Mouse (Mus musculus) lung, embryonic 15.5 days (tissue): ENCODE data around the gene Prkn. TPM values are rescaled to one million over a fixed set of nuclear protein-coding genes. Genes with fewer than 3 reads are reported as not detected.

ENCODE experiments used
- ATAC-seq: fragments of 200-750 bp; cut with Nextera tagmentation; 2 replicates; pipeline ENCODE4 v1.8.0; 2017; ENCODE audit warnings: moderate number of reproducible peaks, borderline replicate concordance; ENCODE audit not compliant: low FRiP score, low TSS enrichment; ENCODE audit errors: extremely low read depth
- H3K27ac ChIP-seq: fragments of 300-500 bp; sonication (generic); 2 replicates; pipeline ENCODE4 v1.5.1; 2015; ENCODE audit warnings: moderate library complexity, mild to moderate bottlenecking, inconsistent platforms
- H3K27me3 ChIP-seq: fragments of 300-500 bp; sonication (generic); 2 replicates; pipeline ENCODE4 v1.6.1; 2015; ENCODE audit warnings: inconsistent platforms
- H3K36me3 ChIP-seq: fragments of 300-500 bp; sonication (generic); 2 replicates; pipeline ENCODE4 v1.6.1; 2015; ENCODE audit warnings: inconsistent platforms
- H3K4me1 ChIP-seq: fragments of 300-500 bp; sonication (generic); 2 replicates; pipeline ENCODE4 v1.6.1; 2015; ENCODE audit warnings: inconsistent platforms
- H3K4me2 ChIP-seq: fragments of 300-500 bp; sonication (generic); 2 replicates; pipeline ENCODE4 v1.6.1; 2015; ENCODE audit warnings: inconsistent platforms, mild to moderate bottlenecking, moderate library complexity
- H3K4me3 ChIP-seq: fragments of 300-500 bp; sonication (generic); 2 replicates; pipeline ENCODE4 v1.5.1; 2015; ENCODE audit warnings: mild to moderate bottlenecking, inconsistent platforms
- H3K9ac ChIP-seq: fragments of 300-500 bp; sonication (generic); 2 replicates; pipeline ENCODE4 v1.6.1; 2015; ENCODE audit warnings: inconsistent platforms
- H3K9me3 ChIP-seq: fragments of 300-500 bp; sonication (generic); 2 replicates; pipeline ENCODE4 v1.6.1; 2016; ENCODE audit warnings: inconsistent platforms
- WGBS: fragments of 180-500 bp; shearing (Covaris S2); methylation state at CpG from one replicate; pipeline ENCODE4 v1.1.7; 2015; 5-methylcytosine and 5-hydroxymethylcytosine counted together
- polyA plus RNA-seq: library from polyadenylated mRNA; unstranded; fragments of >200 nt; fragmentation: Nextera tagmentation; extraction: Ambion mirVana; gene quantifications from 2 replicates; pipeline ENCODE4 v1.2.1, GENCODE M21; 2015

Gene Prkn
- polyA plus RNA-seq, 1 experiment from 2014 or later = 0.90 TPM

- Histone ChIP-seq H3K9ac (no peak overlapping the region), H3K27me3 (no peaks in the 10 kb centered on the region), H3K4me2 (no peak overlapping the region), H3K27ac (no peak overlapping the region), H3K9me3 (no peaks in the 10 kb centered on the region), H3K4me3 (no peak overlapping the region), H3K36me3 (no peaks in the 10 kb centered on the region), H3K4me1 (no peaks in the 10 kb centered on the region)
- 40% methylated on average over 4 of the region's 4 CpGs for WGBS
- ATAC-seq = no peak
Measured at GRCm38 (mm10) chr17:10887924-10888323, 47.7 kb downstream of the Prkn start.

- Histone ChIP-seq H3K9me3 (no peaks in the 10 kb centered on the region), H3K27ac (no peak overlapping the region), H3K9ac (no peak overlapping the region), H3K4me1 (no peaks in the 10 kb centered on the region), H3K27me3 (no peaks in the 10 kb centered on the region), H3K4me3 (no peak overlapping the region), H3K36me3 (no peaks in the 10 kb centered on the region), H3K4me2 (no peak overlapping the region)
- 85% methylated on average over 3 of the region's 3 CpGs for WGBS
- ATAC-seq = no peak
Measured at GRCm38 (mm10) chr17:10901686-10902228, 61.6 kb downstream of the Prkn start.

GRCm38 (mm10) chr17:10936698-10937097 is 96.5 kb downstream of the Prkn start:
- Histone ChIP-seq H3K4me2 (no peak overlapping the region), H3K36me3 (no peaks in the 10 kb centered on the region), H3K4me3 (no peak overlapping the region), H3K4me1 (no peaks in the 10 kb centered on the region), H3K9me3 (no peaks in the 10 kb centered on the region), H3K27me3 (no peaks in the 10 kb centered on the region), H3K27ac (no peak overlapping the region), H3K9ac (no peak overlapping the region)
- no peak for ATAC-seq

- no peaks in the 10 kb centered on the region for H3K27me3 ChIP-seq
- no peak overlapping the region for H3K9ac ChIP-seq
- H3K36me3 ChIP-seq = no peaks in the 10 kb centered on the region
- no peak overlapping the region for H3K4me2 ChIP-seq
- H3K9me3 ChIP-seq = no peaks in the 10 kb centered on the region
- no peak for ATAC-seq
- no peaks in the 10 kb centered on the region for H3K4me1 ChIP-seq
- no peak overlapping the region for H3K27ac ChIP-seq
- WGBS = 42% methylated on average over 8 of the region's 8 CpGs
- H3K4me3 ChIP-seq = no peak overlapping the region
Measured at GRCm38 (mm10) chr17:10937844-10938243, 97.7 kb downstream of the Prkn start.

GRCm38 (mm10) chr17:10938755-10939154 is 98.6 kb downstream of the Prkn start:
- Histone ChIP-seq H3K4me3 (no peak overlapping the region), H3K27ac (no peak overlapping the region), H3K4me2 (no peak overlapping the region), H3K4me1 (no peaks in the 10 kb centered on the region), H3K9me3 (no peaks in the 10 kb centered on the region), H3K36me3 (no peaks in the 10 kb centered on the region), H3K27me3 (no peaks in the 10 kb centered on the region), H3K9ac (no peak overlapping the region)
- no peak for ATAC-seq
- 50% methylated on average over 1 of the region's 1 CpGs for WGBS

GRCm38 (mm10) chr17:10946552-10946951 is 106.4 kb downstream of the Prkn start:
- Histone ChIP-seq H3K4me1 (no peaks in the 10 kb centered on the region), H3K4me3 (no peak overlapping the region), H3K4me2 (no peak overlapping the region), H3K9ac (no peak overlapping the region), H3K36me3 (no peaks in the 10 kb centered on the region), H3K9me3 (no peaks in the 10 kb centered on the region), H3K27ac (no peak overlapping the region), H3K27me3 (no peaks in the 10 kb centered on the region)
- ATAC-seq = no peak
- WGBS = 76% methylated on average over 4 of the region's 4 CpGs

GRCm38 (mm10) chr17:10947614-10948013 is 107.4 kb downstream of the Prkn start:
- Histone ChIP-seq H3K4me2 (no peak overlapping the region), H3K27me3 (no peaks in the 10 kb centered on the region), H3K4me1 (no peaks in the 10 kb centered on the region), H3K27ac (no peak overlapping the region), H3K9ac (no peak overlapping the region), H3K4me3 (no peak overlapping the region), H3K36me3 (no peaks in the 10 kb centered on the region), H3K9me3 (no peaks in the 10 kb centered on the region)
- WGBS = 44% methylated on average over 2 of the region's 2 CpGs
- no peak for ATAC-seq

GRCm38 (mm10) chr17:10959066-10959864 is 119.1 kb downstream of the Prkn start:
- H3K27me3 ChIP-seq = no peaks in the 10 kb centered on the region
- no peaks in the 10 kb centered on the region for H3K9me3 ChIP-seq
- ATAC-seq = no peak
- H3K4me1 ChIP-seq = no peaks in the 10 kb centered on the region
- no peak overlapping the region for H3K27ac ChIP-seq
- no peaks in the 10 kb centered on the region for H3K36me3 ChIP-seq
- WGBS = 67% methylated on average over 10 of the region's 10 CpGs
- H3K9ac ChIP-seq = no peak overlapping the region
- no peak overlapping the region for H3K4me3 ChIP-seq
- no peak overlapping the region for H3K4me2 ChIP-seq

- Histone ChIP-seq H3K9ac (no peak overlapping the region), H3K36me3 (no peaks in the 10 kb centered on the region), H3K9me3 (no peaks in the 10 kb centered on the region), H3K27ac (no peak overlapping the region), H3K4me3 (no peak overlapping the region), H3K4me1 (no peaks in the 10 kb centered on the region), H3K27me3 (no peaks in the 10 kb centered on the region), H3K4me2 (no peak overlapping the region)
- 87% methylated on average over 5 of the region's 5 CpGs for WGBS
- no peak for ATAC-seq
Measured at GRCm38 (mm10) chr17:10962151-10962550, 122.0 kb downstream of the Prkn start.

- H3K4me2 ChIP-seq = no peak overlapping the region
- no peaks in the 10 kb centered on the region for H3K4me1 ChIP-seq
- no peaks in the 10 kb centered on the region for H3K36me3 ChIP-seq
- H3K4me3 ChIP-seq = no peak overlapping the region
- H3K9ac ChIP-seq = no peak overlapping the region
- no peak overlapping the region for H3K27ac ChIP-seq
- no peaks in the 10 kb centered on the region for H3K9me3 ChIP-seq
- 58% methylated on average over 4 of the region's 4 CpGs for WGBS
- no peaks in the 10 kb centered on the region for H3K27me3 ChIP-seq
- ATAC-seq = no peak
Measured at GRCm38 (mm10) chr17:10982136-10982535, 142.0 kb downstream of the Prkn start.

GRCm38 (mm10) chr17:10987040-10987439 is 146.9 kb downstream of the Prkn start:
- Histone ChIP-seq H3K9ac (no peak overlapping the region), H3K4me2 (no peak overlapping the region), H3K9me3 (no peaks in the 10 kb centered on the region), H3K27me3 (no peaks in the 10 kb centered on the region), H3K4me1 (no peaks in the 10 kb centered on the region), H3K36me3 (no peaks in the 10 kb centered on the region), H3K27ac (no peak overlapping the region), H3K4me3 (no peak overlapping the region)
- WGBS = 69% methylated on average over 4 of the region's 4 CpGs
- ATAC-seq = no peak

GRCm38 (mm10) chr17:10997291-10997690 is 157.1 kb downstream of the Prkn start:
- WGBS = 64% methylated on average over 5 of the region's 5 CpGs
- no peak for ATAC-seq

More at GRCm38 (mm10) chr17:10997291-10997690, 157.1 kb downstream of the Prkn start:
- no peak overlapping the region for H3K4me3 ChIP-seq
- no peaks in the 10 kb centered on the region for H3K4me1 ChIP-seq
- no peaks in the 10 kb centered on the region for H3K27me3 ChIP-seq
- no peaks in the 10 kb centered on the region for H3K36me3 ChIP-seq
- H3K9ac ChIP-seq = no peak overlapping the region
- no peak overlapping the region for H3K4me2 ChIP-seq
- H3K9me3 ChIP-seq = no peaks in the 10 kb centered on the region
- no peak overlapping the region for H3K27ac ChIP-seq
